Mouse (Mus musculus): ENCODE measurements around the gene Atrn. TPM values are rescaled to one million over a fixed set of nuclear protein-coding genes. Genes with fewer than 3 reads are reported as not detected.

Atrn gene
- polyA plus RNA-seq, 1 experiment from 2014 or later = 8.4 TPM

GRCm38 (mm10) chr2:131044989-131045720, 138.9 kb downstream of the Atrn start:
- Histone ChIP-seq H3K27ac (replicated peaks; ENCODE audit: low read depth, low read length) (no peak overlapping the region), H3K9me3 (replicated peaks; ENCODE audit: control insufficient read depth, low read length) (no peaks in the 10 kb centered on the region), H3K4me1 (ENCODE audit: control insufficient read depth, insufficient read depth, low read length) (no peaks in the 10 kb centered on the region), H3K4me2 (ENCODE audit: low read depth, low read length) (no peak overlapping the region), H3K36me3 (replicated peaks; ENCODE audit: control insufficient read depth, insufficient read depth, low read depth, low read length) (no peaks in the 10 kb centered on the region), H3K9ac (replicated peaks; ENCODE audit: low read length) (no peak overlapping the region), H3K27me3 (ENCODE audit: control insufficient read depth, insufficient read depth, low read length) (peaks cover 24% of the 10 kb centered on the region), H3K4me3 (ENCODE audit: low read depth, low read length) (no peak overlapping the region)
- 77% methylated on average over 9 of the region's 9 CpGs for WGBS
- DNase-seq (ENCODE audit: low spot score) (no peak), ATAC-seq (replicated peaks; ENCODE audit: insufficient number of reproducible peaks, low FRiP score, low TSS enrichment, low read depth) (no peak)

DNA sequence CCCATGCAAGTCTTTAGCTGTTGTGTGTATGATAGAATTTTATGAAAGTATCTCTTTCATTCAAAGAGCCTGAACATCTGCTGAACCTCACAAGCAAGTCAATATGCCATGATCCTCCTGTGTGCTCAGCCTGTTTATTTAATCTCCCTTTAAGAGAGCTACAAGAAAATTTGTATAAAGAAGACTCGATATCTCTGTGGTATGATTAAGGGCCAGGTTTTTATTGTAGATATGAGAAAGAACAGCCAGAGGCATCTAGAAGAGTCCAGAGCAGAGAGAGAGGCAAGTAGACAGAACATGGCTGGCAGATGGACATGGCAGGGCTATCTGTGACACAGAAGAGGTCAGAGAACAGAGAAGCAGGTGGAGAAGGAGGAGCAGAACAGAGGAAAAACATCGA, 139.7 kb downstream of the Atrn start:
- Histone ChIP-seq H3K4me3 (ENCODE audit: low read depth, low read length) (no peak overlapping the region), H3K27ac (replicated peaks; ENCODE audit: low read depth, low read length) (no peak overlapping the region), H3K9me3 (replicated peaks; ENCODE audit: control insufficient read depth, low read length) (no peaks in the 10 kb centered on the region), H3K36me3 (replicated peaks; ENCODE audit: control insufficient read depth, insufficient read depth, low read depth, low read length) (no peaks in the 10 kb centered on the region), H3K27me3 (ENCODE audit: control insufficient read depth, insufficient read depth, low read length) (peaks cover 17% of the 10 kb centered on the region), H3K4me2 (ENCODE audit: low read depth, low read length) (no peak overlapping the region), H3K9ac (replicated peaks; ENCODE audit: low read length) (no peak overlapping the region), H3K4me1 (ENCODE audit: control insufficient read depth, insufficient read depth, low read length) (no peaks in the 10 kb centered on the region)
- WGBS = 87% methylated on average over 2 of the region's 2 CpGs
- DNase-seq (ENCODE audit: low spot score) (no peak), ATAC-seq (replicated peaks; ENCODE audit: insufficient number of reproducible peaks, low FRiP score, low TSS enrichment, low read depth) (no peak)

GRCm38 (mm10) chr2:131052043-131052442, 145.7 kb downstream of the Atrn start:
- no peak overlapping the region for H3K27ac ChIP-seq (replicated peaks; ENCODE audit: low read depth, low read length)
- H3K4me3 ChIP-seq (ENCODE audit: low read depth, low read length) = no peak overlapping the region
- no peak overlapping the region for H3K9ac ChIP-seq (replicated peaks; ENCODE audit: low read length)
- DNase-seq (ENCODE audit: low spot score) (no peak), ATAC-seq (replicated peaks; ENCODE audit: insufficient number of reproducible peaks, low FRiP score, low TSS enrichment, low read depth) (no peak)
- WGBS = 69% methylated on average over 5 of the region's 5 CpGs
- H3K4me1 ChIP-seq (ENCODE audit: control insufficient read depth, insufficient read depth, low read length) = no peaks in the 10 kb centered on the region; the same call in 1 of the 2 replicates
- H3K36me3 ChIP-seq (replicated peaks; ENCODE audit: control insufficient read depth, insufficient read depth, low read depth, low read length) = no peaks in the 10 kb centered on the region
- no peak overlapping the region for H3K4me2 ChIP-seq (ENCODE audit: low read depth, low read length)
- H3K27me3 ChIP-seq (ENCODE audit: control insufficient read depth, insufficient read depth, low read length) = peaks cover 41% of the 10 kb centered on the region
- no peaks in the 10 kb centered on the region for H3K9me3 ChIP-seq (replicated peaks; ENCODE audit: control insufficient read depth, low read length)

DNA sequence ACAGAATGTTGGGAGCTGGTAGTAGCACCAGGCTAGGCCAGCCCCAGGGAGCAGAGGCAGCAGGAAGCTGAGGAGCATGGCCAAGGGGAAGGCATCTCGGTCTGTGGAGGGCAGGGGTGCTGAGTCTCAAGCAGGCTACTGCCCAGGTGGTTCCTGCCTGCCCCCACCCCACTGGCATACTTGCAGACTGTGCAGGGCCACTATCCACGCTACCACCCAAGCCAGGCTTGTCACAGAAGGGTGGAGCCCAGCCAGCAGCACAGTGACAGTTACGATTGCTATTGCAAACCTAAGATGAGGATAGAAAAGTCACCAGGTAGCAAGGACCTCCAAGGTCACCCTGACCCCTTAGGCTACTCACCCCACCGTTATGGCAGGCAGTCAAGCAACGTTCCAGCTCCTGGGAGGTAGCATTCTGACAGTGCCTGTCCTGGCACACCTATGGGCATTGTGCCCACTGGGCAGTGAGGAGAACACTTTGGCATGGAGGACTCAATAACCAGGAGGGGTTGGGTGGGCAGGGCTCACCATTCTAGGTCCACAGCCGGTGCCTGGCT, 146.6 kb downstream of the Atrn start:
- no peak overlapping the region for H3K9ac ChIP-seq (replicated peaks; ENCODE audit: low read length)
- H3K4me2 ChIP-seq (ENCODE audit: low read depth, low read length) = no peak overlapping the region
- H3K4me1 ChIP-seq (ENCODE audit: control insufficient read depth, insufficient read depth, low read length) = no peaks in the 10 kb centered on the region; the same call in 1 of the 2 replicates
- peaks cover 41% of the 10 kb centered on the region for H3K27me3 ChIP-seq (ENCODE audit: control insufficient read depth, insufficient read depth, low read length)
- no peak overlapping the region for H3K27ac ChIP-seq (replicated peaks; ENCODE audit: low read depth, low read length)
- WGBS = 72% methylated on average over 6 of the region's 6 CpGs
- no peak for DNase-seq (ENCODE audit: low spot score)
- no peaks in the 10 kb centered on the region for H3K36me3 ChIP-seq (replicated peaks; ENCODE audit: control insufficient read depth, insufficient read depth, low read depth, low read length)
- no peak for ATAC-seq (replicated peaks; ENCODE audit: insufficient number of reproducible peaks, low FRiP score, low TSS enrichment, low read depth)
- no peak overlapping the region for H3K4me3 ChIP-seq (ENCODE audit: low read depth, low read length)
- no peaks in the 10 kb centered on the region for H3K9me3 ChIP-seq (replicated peaks; ENCODE audit: control insufficient read depth, low read length)

- WGBS = 2% methylated on average over 45 of the region's 45 CpGs
- DNase-seq (ENCODE audit: low spot score) = peak; percentile 56
Measured at GRCm38 (mm10) chr2:131053851-131054645, 147.8 kb downstream of the Atrn start.

DNA sequence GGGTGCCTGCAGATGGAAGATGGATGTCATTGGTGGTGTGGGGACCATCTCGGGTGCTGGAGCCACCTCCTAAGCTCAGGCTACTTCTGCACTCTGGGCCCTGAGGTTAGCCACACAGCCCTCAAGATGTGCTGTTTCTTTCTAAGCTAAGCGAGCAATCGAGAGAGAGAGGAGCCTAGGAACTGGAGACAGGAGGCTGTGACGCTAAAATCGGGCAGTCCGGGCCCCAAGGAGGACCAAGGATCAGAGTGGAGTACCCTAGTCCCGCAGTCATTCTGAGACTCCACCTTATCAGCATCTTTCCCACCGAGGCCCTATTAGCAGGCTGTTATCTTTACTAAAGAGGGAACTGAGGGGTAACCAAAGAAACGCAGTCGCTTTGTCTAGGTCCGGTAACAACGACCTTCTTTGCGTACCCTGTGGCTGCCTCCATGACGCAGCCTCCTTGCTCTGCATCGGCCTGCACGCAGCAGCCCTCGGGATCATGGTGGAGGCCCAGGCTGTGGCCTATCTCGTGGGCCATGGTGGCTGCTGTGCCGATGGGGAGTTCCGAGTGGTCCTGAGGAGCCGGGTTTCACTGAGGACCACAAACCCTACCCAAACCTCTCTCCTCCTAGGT, 148.5 kb downstream of the Atrn start:
- WGBS = 2% methylated on average over 21 of the region's 21 CpGs
- Histone ChIP-seq H3K36me3 (replicated peaks; ENCODE audit: control insufficient read depth, insufficient read depth, low read depth, low read length) (no peaks in the 10 kb centered on the region), H3K9me3 (replicated peaks; ENCODE audit: control insufficient read depth, low read length) (no peaks in the 10 kb centered on the region), H3K9ac (replicated peaks; ENCODE audit: low read length) (peak overlapping the region; percentile 5), H3K27ac (replicated peaks; ENCODE audit: low read depth, low read length) (no peak overlapping the region), H3K4me3 (ENCODE audit: low read depth, low read length) (peak overlapping the region; percentile 29), H3K27me3 (ENCODE audit: control insufficient read depth, insufficient read depth, low read length) (peaks cover 41% of the 10 kb centered on the region), H3K4me1 (ENCODE audit: control insufficient read depth, insufficient read depth, low read length) (no peaks in the 10 kb centered on the region; the same call in 1 of the 2 replicates), H3K4me2 (ENCODE audit: low read depth, low read length) (peak overlapping the region; percentile 55)
- ATAC-seq (replicated peaks; ENCODE audit: insufficient number of reproducible peaks, low FRiP score, low TSS enrichment, low read depth) (no peak), DNase-seq (ENCODE audit: low spot score) (no peak)

More at GRCm38 (mm10) chr2:131053851-131054645, 147.8 kb downstream of the Atrn start:
- H3K4me3 ChIP-seq (ENCODE audit: low read depth, low read length) = peak overlapping the region; percentile 29
- H3K36me3 ChIP-seq (replicated peaks; ENCODE audit: control insufficient read depth, insufficient read depth, low read depth, low read length) = no peaks in the 10 kb centered on the region
- H3K9ac ChIP-seq (replicated peaks; ENCODE audit: low read length) = peak overlapping the region; percentile 5
- H3K27ac ChIP-seq (replicated peaks; ENCODE audit: low read depth, low read length) = no peak overlapping the region
- ATAC-seq (replicated peaks; ENCODE audit: insufficient number of reproducible peaks, low FRiP score, low TSS enrichment, low read depth) = no peak
- H3K27me3 ChIP-seq (ENCODE audit: control insufficient read depth, insufficient read depth, low read length) = peaks cover 41% of the 10 kb centered on the region
- H3K4me2 ChIP-seq (ENCODE audit: low read depth, low read length) = peak overlapping the region; percentile 55
- H3K9me3 ChIP-seq (replicated peaks; ENCODE audit: control insufficient read depth, low read length) = no peaks in the 10 kb centered on the region
- H3K4me1 ChIP-seq (ENCODE audit: control insufficient read depth, insufficient read depth, low read length) = no peaks in the 10 kb centered on the region; the same call in 1 of the 2 replicates

- H3K27me3 ChIP-seq (ENCODE audit: control insufficient read depth, insufficient read depth, low read length) = peaks cover 41% of the 10 kb centered on the region
- ATAC-seq (replicated peaks; ENCODE audit: insufficient number of reproducible peaks, low FRiP score, low TSS enrichment, low read depth) (no peak), DNase-seq (ENCODE audit: low spot score) (peak; percentile 86)
- WGBS = 3% methylated on average over 10 of the region's 10 CpGs
- no peaks in the 10 kb centered on the region for H3K36me3 ChIP-seq (replicated peaks; ENCODE audit: control insufficient read depth, insufficient read depth, low read depth, low read length)
- H3K4me1 ChIP-seq (ENCODE audit: control insufficient read depth, insufficient read depth, low read length) = peaks cover 2% of the 10 kb centered on the region
- no peaks in the 10 kb centered on the region for H3K9me3 ChIP-seq (replicated peaks; ENCODE audit: control insufficient read depth, low read length)
- no peak overlapping the region for H3K4me2 ChIP-seq (ENCODE audit: low read depth, low read length)
- no peak overlapping the region for H3K9ac ChIP-seq (replicated peaks; ENCODE audit: low read length)
- no peak overlapping the region for H3K27ac ChIP-seq (replicated peaks; ENCODE audit: low read depth, low read length)
- H3K4me3 ChIP-seq (ENCODE audit: low read depth, low read length) = no peak overlapping the region
Measured at GRCm38 (mm10) chr2:131055631-131056030, 149.3 kb downstream of the Atrn start.
